Mouse (Mus musculus) CH12.LX (cell line): ENCODE measurements at regions not wholly inside any gene's neighbourhood (a gene's known extent, or its start where the extent isn't known, plus 50 kb on each side); places are given as distances from the start of the nearest gene placed in this dataset.

ENCODE experiments used
- DNase-seq: peaks from one replicate; pipeline ENCODE4 v3.0.0-alpha.2; 2013; ENCODE audit errors: extremely low read depth
- H3K27ac ChIP-seq: 2 replicates; pipeline ENCODE4 v1.5.1; 2012; ENCODE audit warnings: low read depth, mild to moderate bottlenecking, control low read depth, moderate library complexity; ENCODE audit not compliant: insufficient read depth
- H3K27me3 ChIP-seq: replicated peaks from 2 replicates; pipeline ENCODE3; 2012; ENCODE audit warnings: inconsistent platforms
- H3K36me3 ChIP-seq, 2 experiments: replicated peaks in 1 of 2; 2 replicates each; pipeline versions ENCODE3 to v1.6.1; 2012; ENCODE audit warnings: inconsistent platforms in 1 of 2, low read length in 1 of 2, mild to moderate bottlenecking in 1 of 2, mixed read lengths in 1 of 2, moderate library complexity in 1 of 2; ENCODE audit not compliant: control insufficient read depth in 1 of 2, insufficient read depth in 1 of 2
- H3K4me1 ChIP-seq, 2 experiments: 2 replicates each; pipeline ENCODE4 v1.6.1; 2012; ENCODE audit warnings: inconsistent platforms in 1 of 2, moderate library complexity in 1 of 2; ENCODE audit not compliant: insufficient read depth in 2 of 2, control insufficient read depth in 1 of 2
- H3K4me2 ChIP-seq: 2 replicates; pipeline ENCODE4 v1.6.1; 2012; ENCODE audit warnings: low read depth, mild to moderate bottlenecking, control low read depth; ENCODE audit not compliant: poor library complexity, insufficient read depth, severe bottlenecking
- H3K4me3 ChIP-seq, 3 experiments: fragments of 150-350 bp in 1 of 3; sonication (generic) in 1 of 3; replicated peaks in 1 of 3; 2 replicates each; pipeline versions ENCODE3 to v1.5.1; 2011 to 2012; ENCODE audit warnings: low read depth in 2 of 3, low read length in 2 of 3, mild to moderate bottlenecking in 2 of 3, moderate library complexity in 2 of 3, control low read depth in 1 of 3, improper control_type of control experiment in 1 of 3, inconsistent platforms in 1 of 3, mixed read lengths in 1 of 3; ENCODE audit not compliant: poor library complexity in 1 of 3
- H3K79me2 ChIP-seq: replicated peaks from 2 replicates; pipeline ENCODE4 v1.6.1; 2012; ENCODE audit warnings: mild to moderate bottlenecking, moderate library complexity; ENCODE audit not compliant: control insufficient read depth, poor library complexity, insufficient read depth, severe bottlenecking; ENCODE audit errors: extremely low read depth
- H3K9ac ChIP-seq: 2 replicates; pipeline ENCODE4 v1.6.1; 2012; ENCODE audit warnings: low read depth, mild to moderate bottlenecking, control low read depth, moderate library complexity; ENCODE audit not compliant: insufficient read depth
- H3K9me3 ChIP-seq: replicated peaks from 2 replicates; pipeline ENCODE3; 2012; ENCODE audit warnings: low read length, inconsistent platforms, mixed read lengths
- CHD2 ChIP-seq: IDR thresholded peaks from 2 replicates; pipeline ENCODE4 v1.6.1; 2011; ENCODE audit warnings: low read length, improper control_type of control experiment
- CTCF ChIP-seq, 2 experiments: IDR thresholded peaks in 1 of 2; conservative IDR thresholded peaks in 1 of 2; 2 replicates each; pipeline ENCODE4 v1.5.1; 2011 to 2012; ENCODE audit warnings: low read depth in 2 of 2, low read length in 2 of 2, improper control_type of control experiment in 1 of 2, inconsistent platforms in 1 of 2, mild to moderate bottlenecking in 1 of 2, moderate library complexity in 1 of 2
- E2F4 ChIP-seq: IDR thresholded peaks from 2 replicates; pipeline ENCODE4 v1.6.1; 2011; ENCODE audit warnings: low read depth, low read length, improper control_type of control experiment; ENCODE audit not compliant: insufficient replicate concordance
- EP300 ChIP-seq: IDR thresholded peaks from 2 replicates; pipeline ENCODE4 v1.6.1; 2011; ENCODE audit warnings: low read length, improper control_type of control experiment
- GABPA ChIP-seq: IDR thresholded peaks from 2 replicates; pipeline ENCODE4 v1.6.1; 2012; ENCODE audit warnings: low read depth, low read length, improper control_type of control experiment, inconsistent platforms; ENCODE audit not compliant: insufficient replicate concordance
- HCFC1 ChIP-seq: IDR thresholded peaks from 2 replicates; pipeline ENCODE4 v1.6.1; 2012; ENCODE audit warnings: low read depth, mild to moderate bottlenecking, inconsistent platforms, low read length, improper control_type of control experiment
- IRF4 ChIP-seq: IDR thresholded peaks from 2 replicates; pipeline ENCODE4 v1.6.1; 2014; ENCODE audit warnings: low read depth, mild to moderate bottlenecking, inconsistent platforms, low read length, improper control_type of control experiment
- JUN ChIP-seq: IDR thresholded peaks from 2 replicates; pipeline ENCODE4 v1.6.1; 2011; ENCODE audit warnings: low read depth, mild to moderate bottlenecking, low read length, improper control_type of control experiment, moderate library complexity; ENCODE audit not compliant: insufficient read depth
- KAT2A ChIP-seq: IDR thresholded peaks from 2 replicates; pipeline ENCODE4 v1.6.1; 2012; ENCODE audit warnings: low read length, improper control_type of control experiment, inconsistent platforms; ENCODE audit not compliant: insufficient replicate concordance
- MAFK ChIP-seq: IDR thresholded peaks from 2 replicates; pipeline ENCODE4 v1.6.1; 2011; ENCODE audit warnings: low read length, improper control_type of control experiment; ENCODE audit not compliant: insufficient replicate concordance
- MAX ChIP-seq: IDR thresholded peaks from 2 replicates; pipeline ENCODE4 v1.6.1; 2011; ENCODE audit warnings: low read length, improper control_type of control experiment
- MAZ ChIP-seq: IDR thresholded peaks from 2 replicates; pipeline ENCODE4 v1.6.1; 2012; ENCODE audit warnings: low read depth, mild to moderate bottlenecking, inconsistent platforms, low read length, improper control_type of control experiment, moderate library complexity
- MEF2A ChIP-seq: IDR thresholded peaks from 2 replicates; pipeline ENCODE4 v1.6.1; 2014; ENCODE audit warnings: low read depth, mild to moderate bottlenecking, inconsistent platforms, low read length, improper control_type of control experiment, borderline replicate concordance
- NELFE ChIP-seq: IDR thresholded peaks from 2 replicates; pipeline ENCODE4 v1.6.1; 2011; ENCODE audit warnings: low read depth, low read length, improper control_type of control experiment
- PAX5 ChIP-seq: IDR thresholded peaks from 2 replicates; pipeline ENCODE4 v1.6.1; 2012; ENCODE audit warnings: low read length, inconsistent platforms, mixed read lengths
- POLR2A ChIP-seq: IDR thresholded peaks from 2 replicates; pipeline ENCODE4 v1.6.1; 2011; ENCODE audit warnings: low read depth, mild to moderate bottlenecking, improper control_type of control experiment, low read length
- POLR2AphosphoS2 ChIP-seq: IDR thresholded peaks from 2 replicates; pipeline ENCODE4 v1.6.1; 2011; ENCODE audit warnings: low read depth, low read length, improper control_type of control experiment
- RCOR1 ChIP-seq: conservative IDR thresholded peaks from 2 replicates; pipeline ENCODE4 v1.6.1; 2012; ENCODE audit warnings: low read depth, mild to moderate bottlenecking, inconsistent platforms, low read length, improper control_type of control experiment
- SMC3 ChIP-seq: IDR thresholded peaks from 2 replicates; pipeline ENCODE4 v1.6.1; 2011; ENCODE audit warnings: low read depth, low read length, improper control_type of control experiment
- TBP ChIP-seq: conservative IDR thresholded peaks from 2 replicates; pipeline ENCODE4 v1.6.1; 2011; ENCODE audit warnings: low read depth, low read length, improper control_type of control experiment
- TCF12 ChIP-seq: IDR thresholded peaks from 2 replicates; pipeline ENCODE4 v1.6.1; 2014; ENCODE audit warnings: low read depth, mild to moderate bottlenecking, inconsistent platforms, low read length, improper control_type of control experiment
- UBTF ChIP-seq: IDR thresholded peaks from 2 replicates; pipeline ENCODE4 v1.6.1; 2012; ENCODE audit warnings: low read depth, mild to moderate bottlenecking, inconsistent platforms, low read length, improper control_type of control experiment, moderate library complexity
- USF2 ChIP-seq: conservative IDR thresholded peaks from 2 replicates; pipeline ENCODE4 v1.6.1; 2011; ENCODE audit warnings: low read depth, low read length, improper control_type of control experiment
- ZC3H11A ChIP-seq: IDR thresholded peaks from 2 replicates; pipeline ENCODE4 v1.6.1; 2012; ENCODE audit warnings: low read depth, mild to moderate bottlenecking, inconsistent platforms, low read length, improper control_type of control experiment
- ZMIZ1 ChIP-seq: IDR thresholded peaks from 2 replicates; pipeline ENCODE4 v1.6.1; 2012; ENCODE audit warnings: low read depth, mild to moderate bottlenecking, inconsistent platforms, low read length, improper control_type of control experiment
- dilution Hi-C: fragments of 300-500 bp; cut with MboI; formaldehyde crosslinking; loops from 2 replicates; pipeline ENCODE4 v1.14.3; 2020; ENCODE audit warnings: low sequenced_read_pairs; ENCODE audit not compliant: extremely low pct_unique_long_range_greater_than_20kb, extremely low pct_ligation_motif_present
- in situ Hi-C: fragments of 300-500 bp; cut with MboI; formaldehyde crosslinking; loops from 3 replicates; pipeline ENCODE4 v1.14.3; 2019; ENCODE audit warnings: low sequenced_read_pairs, low pct_ligation_motif_present, low pct_unique_long_range_greater_than_20kb, mixed read lengths

- Histone ChIP-seq H3K4me1 (0 out of 4 replicates have a peak, but pooled peaks cover 0 to 2% of the 10 kb centered on the region in 2 experiments), H3K27me3 (no peaks in the 10 kb centered on the region), H3K4me2 (no peak overlapping the region), H3K79me2 (no peaks in the 10 kb centered on the region), H3K9ac (no peak overlapping the region), H3K4me3 (no peak overlapping the region), H3K9me3 (peaks cover 17% of the 10 kb centered on the region), H3K27ac (no peak overlapping the region), H3K36me3 (no peaks in the 10 kb centered on the region)
- in situ Hi-C loops (no loop called here), dilution Hi-C loops (no loop called here)
- TF ChIP-seq CHD2 (no peak), E2F4 (no peak), PAX5 (no peak), NELFE (no peak), MAFK (no peak), GABPA (no peak), MAZ (no peak), SMC3 (no peak), IRF4 (no peak), RCOR1 (no peak), TCF12 (no peak), UBTF (no peak), JUN (no peak), ZC3H11A (no peak), ZMIZ1 (no peak), MAX (no peak)
- DNase-seq = no peak
Measured at GRCm38 (mm10) chr13:44141181-44141580, 356.6 kb downstream of the Cd83 start.

- no peaks in the 10 kb centered on the region for H3K79me2 ChIP-seq
- TF ChIP-seq POLR2A (no peak), PAX5 (no peak), MEF2A (no peak), IRF4 (no peak), EP300 (no peak), KAT2A (no peak), HCFC1 (no peak), TBP (no peak), ZMIZ1 (no peak), CTCF (conservative IDR thresholded peaks at IDR 0.05 in 1 of 2, IDR thresholded peaks at IDR 0.05 in 1 of 2; ENCODE audit: low read depth in 2 of 2, low read length in 2 of 2) (no peak), POLR2AphosphoS2 (no peak), USF2 (no peak), MAFK (no peak)
- no peaks in the 10 kb centered on the region for H3K27me3 ChIP-seq
- dilution Hi-C loops (no loop called here), in situ Hi-C loops (no loop called here)
- no peak overlapping the region for H3K4me2 ChIP-seq
- H3K27ac ChIP-seq = no peak overlapping the region
- no peak overlapping the region for H3K4me3 ChIP-seq
- H3K9ac ChIP-seq = no peak overlapping the region
- DNase-seq = no peak
- H3K4me1 ChIP-seq = no peaks in the 10 kb centered on the region
- H3K9me3 ChIP-seq = peaks cover 17% of the 10 kb centered on the region
- no peaks in the 10 kb centered on the region for H3K36me3 ChIP-seq
Measured at GRCm38 (mm10) chr13:44145441-44145840, 360.9 kb downstream of the Cd83 start.
